Mouse (Mus musculus) gastrocnemius, adult 2 months (tissue): ENCODE results near the gene Hmgxb4. TPM values are rescaled to one million over a fixed set of nuclear protein-coding genes. Genes with fewer than 3 reads are reported as not detected.

Experiments
- DNase-seq: peaks from one replicate; pipeline ENCODE4 v3.0.0; 2022
- H3K27ac ChIP-seq: fragments of 200-600 bp; 2 replicates; pipeline ENCODE4 v1.8.1; 2022; ENCODE audit warnings: mild to moderate bottlenecking
- H3K4me3 ChIP-seq: fragments of 200-600 bp; 2 replicates; pipeline ENCODE4 v1.8.1; 2022; ENCODE audit warnings: mild to moderate bottlenecking, moderate library complexity
- CTCF ChIP-seq: fragments of 200-600 bp; IDR thresholded peaks from 2 replicates; pipeline ENCODE4 v1.8.1; 2022; ENCODE audit warnings: antibody characterized with exemption, mild to moderate bottlenecking, moderate library complexity
- intact Hi-C: fragments of 180-260 bp; cut with DNase I; formaldehyde crosslinking; loops from one replicate; pipeline ENCODE4 v1.15.1; 2025
- total RNA-seq, 2 experiments: library from RNA; stranded (reverse); gene quantifications; 2 replicates each; pipeline ENCODE4 v1.2.3; 2021

Gene Hmgxb4
- total RNA-seq, 2 experiments from 2014 or later, result 8.3 to 9.9 TPM

DNA sequence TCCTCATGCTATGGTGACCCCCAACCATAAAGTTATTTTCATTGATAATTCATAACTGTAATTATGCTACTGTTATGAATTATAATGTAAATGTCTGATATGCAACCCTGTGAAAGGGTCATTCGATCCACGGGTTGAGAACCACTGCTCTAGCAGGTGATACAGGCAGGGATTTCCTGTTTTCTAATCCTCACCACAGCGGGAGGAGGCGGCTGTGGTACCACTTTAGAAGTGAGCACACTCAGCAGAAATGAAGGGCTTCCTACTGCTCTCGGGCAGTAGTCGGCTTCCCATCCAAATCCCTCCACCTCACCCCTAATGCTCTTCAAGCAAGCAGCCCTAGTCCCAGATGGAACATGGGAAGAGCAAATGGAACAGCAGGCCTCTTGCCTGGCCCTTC is 66.9 kb downstream of the Hmgxb4 start:
- DNase-seq, result peak; percentile 8
- intact Hi-C loops, result no loop called here
- peak overlapping the region; percentile 20; the same call in 1 of the 2 replicates for H3K27ac ChIP-seq
- H3K4me3 ChIP-seq, result no peak overlapping the region
- TF ChIP-seq CTCF, result no peak

DNA sequence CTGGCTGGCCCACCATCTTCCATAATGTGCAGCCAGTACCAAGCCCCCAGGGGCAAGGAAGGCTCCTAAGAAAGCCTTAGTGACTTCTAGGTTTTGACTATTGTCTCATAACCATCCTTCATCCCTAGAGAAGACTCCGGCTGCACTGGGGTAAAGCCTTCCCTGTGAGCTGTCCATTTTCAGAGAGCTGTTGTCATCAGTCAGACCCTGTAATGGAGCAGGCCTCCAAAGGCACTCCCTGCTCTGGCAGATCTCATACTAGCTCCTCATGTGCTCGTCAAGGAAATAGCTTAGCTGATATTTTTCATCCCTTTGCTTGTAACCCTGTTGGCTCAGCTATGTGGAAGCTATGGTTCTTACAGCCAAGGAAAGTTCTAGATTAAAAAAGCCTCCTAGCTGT is 67.7 kb downstream of the Hmgxb4 start:
- intact Hi-C loops, result no loop called here
- Histone ChIP-seq H3K4me3 (no peak overlapping the region), H3K27ac (peak overlapping the region; percentile 48)
- no peak for DNase-seq
- no peak for TF ChIP-seq CTCF

- DNase-seq, result peak; percentile 68
- Histone ChIP-seq H3K4me3 (no peak overlapping the region), H3K27ac (peak overlapping the region; percentile 76)
- TF ChIP-seq CTCF, result no peak
- intact Hi-C loops, result no loop called here
Measured at GRCm38 (mm10) chr8:75063290-75063689, 70.1 kb downstream of the Hmgxb4 start.

- peak overlapping the region; percentile 41 for H3K27ac ChIP-seq
- TF ChIP-seq CTCF, result no peak
- H3K4me3 ChIP-seq, result no peak overlapping the region
- DNase-seq, result peak; percentile 53
- intact Hi-C loops, result no loop called here
Measured at GRCm38 (mm10) chr8:75064790-75065189, 71.6 kb downstream of the Hmgxb4 start.

DNA sequence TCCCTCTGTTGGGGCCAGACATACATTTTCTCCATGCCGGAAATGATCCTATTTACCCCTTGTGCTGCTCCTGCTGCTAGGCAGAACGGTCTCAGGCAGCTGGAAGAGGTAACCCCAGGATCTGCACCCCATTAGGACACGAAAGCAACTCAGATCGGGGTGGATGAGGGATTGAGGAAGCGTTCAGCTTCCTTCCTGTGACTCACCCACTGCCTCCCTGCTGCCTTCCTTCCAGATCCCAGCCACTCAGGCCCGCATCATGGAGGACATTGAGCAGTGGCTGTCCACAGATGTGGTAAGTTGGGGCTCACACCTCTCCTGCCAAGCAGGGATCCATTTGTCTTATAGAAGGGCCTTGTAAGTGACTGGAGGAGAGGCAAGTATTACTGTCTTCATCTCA is 74.1 kb downstream of the Hmgxb4 start:
- Histone ChIP-seq H3K4me3 (no peak overlapping the region), H3K27ac (no peak overlapping the region)
- DNase-seq, result no peak
- intact Hi-C loops, result no loop called here
- no peak for TF ChIP-seq CTCF

- DNase-seq, result peak; percentile 49
- Histone ChIP-seq H3K4me3 (no peak overlapping the region), H3K27ac (no peak overlapping the region)
- TF ChIP-seq CTCF, result no peak
- intact Hi-C loops, result loop anchor here (5.0 kb wide), 2 partner anchors 147 to 202 kb away; no protein-coding TSS in a partner anchor
Measured at GRCm38 (mm10) chr8:75070297-75070696, 77.1 kb downstream of the Hmgxb4 start.

GRCm38 (mm10) chr8:75071627-75072346 is 78.6 kb downstream of the Hmgxb4 start:
- intact Hi-C loops, result loop anchor here (1.0 to 5.0 kb wide), 3 partner anchors 37 to 201 kb away; no protein-coding TSS in a partner anchor
- peak; percentile 83 for DNase-seq
- Histone ChIP-seq H3K27ac (no peak overlapping the region), H3K4me3 (no peak overlapping the region)
- peak; percentile 78 for TF ChIP-seq CTCF

- no peak for TF ChIP-seq CTCF
- no peak for DNase-seq
- intact Hi-C loops, result loop anchor here (5.0 kb wide), 2 partner anchors 142 to 197 kb away; no protein-coding TSS in a partner anchor
- Histone ChIP-seq H3K27ac (no peak overlapping the region), H3K4me3 (no peak overlapping the region)
Measured at GRCm38 (mm10) chr8:75074876-75075275, 81.7 kb downstream of the Hmgxb4 start.

DNA sequence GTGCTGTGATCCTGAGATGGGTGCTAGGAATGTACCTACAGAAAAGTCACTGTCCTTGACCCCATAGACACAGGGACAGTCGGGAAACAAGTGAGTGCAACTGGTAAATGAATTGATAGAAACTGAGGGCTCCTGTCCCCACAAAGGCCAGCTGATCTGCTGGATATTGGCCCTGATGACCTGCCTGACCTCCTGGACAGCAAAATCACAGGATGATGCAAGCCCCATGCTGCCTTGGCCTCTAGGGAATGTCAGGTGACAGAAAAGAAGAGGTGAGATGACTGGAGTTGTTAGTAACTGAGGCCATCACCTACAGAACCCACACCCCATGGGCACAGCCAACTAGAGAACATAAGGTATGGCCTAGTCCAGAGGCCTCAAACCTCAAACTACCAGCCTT is 85.1 kb downstream of the Hmgxb4 start:
- no peak for DNase-seq
- Histone ChIP-seq H3K27ac (no peak overlapping the region), H3K4me3 (no peak overlapping the region)
- intact Hi-C loops, result no loop called here
- no peak for TF ChIP-seq CTCF

DNA sequence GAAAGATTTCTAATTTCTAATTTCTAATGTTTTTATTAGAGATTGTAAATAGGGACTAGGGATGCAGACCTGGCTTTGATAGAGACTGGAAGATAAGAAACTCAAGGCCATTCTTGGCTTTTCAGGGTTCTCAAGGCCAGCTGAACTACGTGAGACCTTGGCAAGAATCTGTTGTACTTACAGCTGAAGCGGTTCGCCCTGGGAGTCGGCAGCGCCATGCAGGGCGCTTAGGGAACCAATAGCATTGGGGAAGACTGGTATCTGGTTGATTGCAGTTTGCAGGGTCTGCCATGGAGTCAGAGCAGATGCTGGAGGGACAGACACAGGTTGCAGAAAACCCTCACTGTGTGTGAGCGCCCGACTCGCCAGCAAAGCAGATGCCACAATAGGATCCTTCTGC is 85.7 kb downstream of the Hmgxb4 start:
- H3K4me3 ChIP-seq, result no peak overlapping the region
- no peak for TF ChIP-seq CTCF
- intact Hi-C loops, result no loop called here
- no peak for DNase-seq
- H3K27ac ChIP-seq, result no peak overlapping the region

Other genes with a start within 250 kb of the Hmgxb4 start
- not detected for gene Isx, start 120.2 kb upstream of the Hmgxb4 start, total RNA-seq
- gene Tom1, start 40.3 kb downstream of the Hmgxb4 start, total RNA-seq, result 10 to 100 TPM; 45.9 to 49.7 TPM
- 1 to 10 TPM; 5.8 to 7.4 TPM for gene Hmox1, start 100.3 kb downstream of the Hmgxb4 start, total RNA-seq
- gene Mcm5, start 116.2 kb downstream of the Hmgxb4 start, total RNA-seq, result 1 to 10 TPM in 1 of 2 experiments, under 1 TPM in 1; 0.89 to 1.1 TPM
- 10 to 100 TPM; 23.7 to 46.3 TPM for gene Rasd2, start 220.6 kb downstream of the Hmgxb4 start, total RNA-seq